Mouse (Mus musculus) central nervous system, embryonic 18 days (tissue): ENCODE measurements around the gene Arf5. TPM values are rescaled to one million over a fixed set of nuclear protein-coding genes. Genes with fewer than 3 reads are reported as not detected.

ENCODE experiments used
- polyA plus RNA-seq: library from polyadenylated mRNA; depleted of rRNA; stranded (reverse); fragments of >200 nt; gene quantifications from 2 replicates; pipeline ENCODE4 v1.2.3, GENCODE M21; 2012; rRNA removed

Arf5 gene
- polyA plus RNA-seq: 422 and 440 TPM in 2 replicates

GRCm38 (mm10) chr6:28423313-28423712, at the start of gene Arf5:
Arf5 (plus strand) TSS chr6:28423560.

GRCm38 (mm10) chr6:28397681-28398203, 25.6 kb upstream of the Arf5 start, which contains the start of gene Zfp800:
Zfp800 (minus strand) TSS chr6:28398005.

GRCm38 (mm10) chr6:28427096-28427839, 3.9 kb downstream of the Arf5 start, which contains the start of gene Fscn3:
Fscn3 (plus strand) TSS chr6:28427789.

GRCm38 (mm10) chr6:28428290-28428689, 4.9 kb downstream of the Arf5 start, which contains the start of gene Gcc1:
Gcc1 (minus strand) TSS chr6:28428390.

GRCm38 (mm10) chr6:28449253-28449652, 25.9 kb downstream of the Arf5 start, which contains the start of gene Pax4:
Pax4 (minus strand) TSS chr6:28449353.

GRCm38 (mm10) chr6:28474839-28475238, 51.5 kb downstream of the Arf5 start, which contains the start of gene Snd1:
Snd1 (plus strand) TSS chr6:28475139.

Other genes starting within 250 kb of the Arf5 start
- gene Zfp800, start 25.6 kb upstream of the Arf5 start, polyA plus RNA-seq: 6.4 and 7.5 TPM in 2 replicates
- 0.05 and 0.15 TPM in 2 replicates for gene Fscn3, start 4.2 kb downstream of the Arf5 start, polyA plus RNA-seq
- gene Gcc1, start 4.8 kb downstream of the Arf5 start, polyA plus RNA-seq: 6.9 and 7.1 TPM in 2 replicates
- 0.27 TPM in 1 of 2 replicates, not detected in the other for gene Pax4, start 25.8 kb downstream of the Arf5 start, polyA plus RNA-seq
- 60.2 and 67.7 TPM in 2 replicates for gene Snd1, start 51.6 kb downstream of the Arf5 start, polyA plus RNA-seq